Mouse (Mus musculus): ENCODE results near the gene Sulf2. TPM values are rescaled to one million over a fixed set of nuclear protein-coding genes. Genes with fewer than 3 reads are reported as not detected.
"Not testable (repeated sequence)": the region's sequence is repeated elsewhere in the genome, so short reads cannot be mapped to it uniquely, and the experiment has no call there.

The Sulf2 gene
- total RNA-seq, 2 experiments from 2014 or later: 5.4 to 6.0 TPM

DNA sequence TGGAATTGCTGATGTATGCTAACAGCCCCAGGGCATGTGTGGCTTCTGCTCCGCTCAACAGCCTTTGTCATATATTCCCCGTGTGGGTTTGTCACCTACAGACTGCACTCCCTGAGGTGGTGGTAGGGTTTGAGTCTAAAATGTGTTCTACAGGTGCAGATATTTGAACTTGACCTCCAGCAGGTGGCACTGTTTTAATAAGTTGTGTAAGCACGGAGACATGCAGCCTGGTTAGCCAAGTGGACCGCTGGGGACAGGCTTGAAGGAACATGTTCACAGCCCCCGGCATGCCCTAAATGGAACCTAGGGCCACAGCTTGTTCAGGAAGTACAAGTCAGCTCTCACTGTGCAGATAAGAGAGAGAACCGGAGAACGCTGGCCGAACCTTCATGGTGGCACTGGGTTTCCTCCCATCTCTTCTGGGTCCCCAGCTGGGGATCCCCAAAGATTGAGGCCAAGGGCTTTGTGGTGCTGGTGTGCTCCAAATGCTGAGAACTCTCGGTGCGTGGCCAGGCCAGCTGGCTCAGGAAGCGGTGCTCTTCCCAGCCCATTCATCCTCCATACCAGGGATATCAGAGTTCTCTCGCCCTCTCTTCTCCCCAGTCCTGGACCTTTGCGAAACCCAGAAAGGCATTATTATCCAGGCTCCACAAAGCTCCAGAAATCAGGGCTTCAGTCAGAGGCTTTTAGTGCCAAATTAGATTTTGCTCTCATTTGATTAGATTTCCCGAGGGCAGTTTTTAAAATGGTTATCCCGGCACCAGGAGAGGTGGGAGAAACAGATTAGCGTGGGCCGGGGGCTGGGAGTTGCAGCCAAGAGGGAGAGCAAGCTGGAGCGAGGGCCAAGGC is 57.8 kb downstream of the Sulf2 start:
- ATAC-seq (replicated peaks; ENCODE audit: low FRiP score, poor library complexity, severe bottlenecking): no peak

DNA sequence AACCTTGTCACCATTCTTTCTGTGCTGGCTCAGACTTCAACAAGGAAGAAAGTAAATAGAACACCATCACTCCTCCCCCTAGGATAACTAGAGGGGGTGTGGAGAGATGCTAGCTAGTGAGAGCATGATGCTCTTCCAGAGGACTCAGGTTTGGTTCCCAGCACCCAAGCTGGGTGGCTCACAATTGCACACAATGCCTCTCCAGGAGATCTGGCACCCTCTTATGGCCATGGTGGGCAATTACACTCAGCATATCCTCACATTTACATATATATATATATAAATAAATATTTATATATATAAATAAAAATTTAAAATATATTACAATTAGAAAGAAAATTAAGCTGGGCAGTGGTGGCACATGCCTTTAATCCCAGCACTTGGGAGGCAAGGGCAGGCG is 58.6 kb downstream of the Sulf2 start:
- no peak for ATAC-seq (replicated peaks; ENCODE audit: low FRiP score, poor library complexity, severe bottlenecking)

DNA sequence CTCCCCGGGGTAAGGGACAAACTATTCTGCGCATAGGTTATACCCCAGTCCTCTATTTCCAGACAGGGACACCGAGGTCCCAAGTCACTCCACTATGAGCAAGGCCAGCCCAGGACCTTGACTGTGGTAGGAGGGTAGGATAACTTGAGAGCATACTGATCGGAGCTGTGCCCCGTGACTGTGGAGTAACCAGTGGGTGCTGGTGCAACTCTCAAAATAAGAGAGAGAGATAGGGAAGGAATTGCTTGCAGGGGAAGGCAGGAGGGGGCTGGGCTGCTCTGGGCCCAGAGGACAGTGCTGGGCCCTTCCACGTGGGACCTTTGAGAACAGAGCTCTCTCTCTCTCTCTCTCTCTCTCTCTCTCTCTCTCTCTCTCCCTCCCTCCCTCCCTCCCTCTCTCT is 59.2 kb downstream of the Sulf2 start:
- ATAC-seq (replicated peaks; ENCODE audit: low FRiP score, poor library complexity, severe bottlenecking): no peak

DNA sequence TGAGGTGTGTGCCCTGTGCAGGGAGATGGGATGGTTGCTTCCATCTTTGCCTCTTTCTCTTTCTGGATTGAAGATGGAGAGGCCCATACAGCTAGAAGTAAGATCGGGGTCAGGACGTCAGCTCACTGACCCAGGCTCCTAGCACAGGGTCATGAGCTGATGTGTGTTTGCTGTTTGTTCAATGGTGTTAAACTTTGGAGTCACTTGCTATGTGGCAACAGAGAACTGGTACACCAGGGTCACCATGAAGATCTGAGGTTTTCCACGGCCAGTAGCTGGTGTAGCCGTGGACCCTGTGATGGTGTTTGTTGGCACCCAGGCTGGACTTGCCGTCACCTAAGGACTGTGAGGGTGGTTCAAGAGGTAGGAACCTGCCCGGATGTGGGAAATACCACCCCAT is 63.1 kb downstream of the Sulf2 start:
- no peak for ATAC-seq (replicated peaks; ENCODE audit: low FRiP score, poor library complexity, severe bottlenecking)

DNA sequence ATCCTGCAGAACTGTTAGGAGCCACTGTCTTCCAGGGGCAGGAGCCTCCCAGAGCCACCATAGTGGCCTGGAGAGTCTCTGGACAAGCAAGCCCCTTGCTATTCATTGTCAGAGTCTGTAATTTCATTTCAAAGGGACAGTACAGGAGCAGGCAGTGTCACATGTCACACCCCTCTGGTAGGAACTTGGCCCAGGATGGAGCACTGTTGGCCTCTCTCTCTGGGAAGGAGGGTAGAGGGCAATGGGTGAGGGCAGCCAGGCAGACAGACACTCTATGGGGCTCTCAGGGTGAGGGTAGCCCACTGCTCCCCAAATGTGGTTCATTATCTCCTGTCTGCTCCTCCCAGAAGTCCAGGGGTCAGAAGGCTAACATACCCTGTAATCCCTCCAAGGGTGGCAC is 63.9 kb downstream of the Sulf2 start:
- no peak for ATAC-seq (replicated peaks; ENCODE audit: low FRiP score, poor library complexity, severe bottlenecking)

DNA sequence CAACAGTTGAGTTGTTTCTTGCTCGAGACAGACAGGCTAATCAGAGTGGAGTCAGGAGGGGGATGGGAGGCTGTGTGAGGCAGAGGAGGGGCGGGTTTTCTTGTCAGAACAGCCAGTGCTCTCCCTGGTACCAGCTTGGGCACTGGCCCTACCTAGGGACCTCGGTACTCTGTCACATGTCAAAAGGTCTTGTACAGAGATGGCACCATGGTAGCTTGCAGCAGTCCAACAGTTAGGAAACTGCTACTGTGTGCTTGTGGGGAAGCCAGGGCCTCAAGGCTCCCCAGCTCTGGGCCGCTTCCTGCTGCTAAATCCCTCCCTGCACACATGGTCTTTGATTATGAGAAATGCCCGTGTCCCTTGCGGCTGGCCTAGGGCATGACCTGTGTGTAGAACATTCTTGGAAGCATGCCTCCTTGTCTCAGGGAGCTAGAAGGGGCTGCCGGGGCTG is 65.3 kb downstream of the Sulf2 start:
- no peak for ATAC-seq (replicated peaks; ENCODE audit: low FRiP score, poor library complexity, severe bottlenecking)

DNA sequence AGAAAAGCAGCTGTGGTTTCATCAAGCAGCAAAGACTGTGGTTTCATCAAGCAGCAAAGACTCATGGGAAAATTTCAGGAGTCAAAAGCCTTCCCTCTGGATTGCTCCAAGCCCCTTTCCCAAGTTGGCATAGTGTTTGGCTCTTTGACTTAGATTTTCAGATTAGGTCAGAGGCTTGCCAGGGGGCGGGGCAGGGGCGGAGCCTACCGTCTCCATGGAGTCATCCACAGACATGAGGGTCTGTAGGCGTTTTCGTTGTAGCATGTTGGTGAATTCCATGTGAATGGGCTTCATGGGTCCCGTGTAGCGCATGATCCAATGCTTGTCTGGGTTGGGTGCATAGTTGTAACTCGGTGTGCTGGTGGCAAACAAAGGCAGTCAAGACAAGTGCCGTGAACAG is 66.5 kb downstream of the Sulf2 start:
- no peak for ATAC-seq (replicated peaks; ENCODE audit: low FRiP score, poor library complexity, severe bottlenecking)

DNA sequence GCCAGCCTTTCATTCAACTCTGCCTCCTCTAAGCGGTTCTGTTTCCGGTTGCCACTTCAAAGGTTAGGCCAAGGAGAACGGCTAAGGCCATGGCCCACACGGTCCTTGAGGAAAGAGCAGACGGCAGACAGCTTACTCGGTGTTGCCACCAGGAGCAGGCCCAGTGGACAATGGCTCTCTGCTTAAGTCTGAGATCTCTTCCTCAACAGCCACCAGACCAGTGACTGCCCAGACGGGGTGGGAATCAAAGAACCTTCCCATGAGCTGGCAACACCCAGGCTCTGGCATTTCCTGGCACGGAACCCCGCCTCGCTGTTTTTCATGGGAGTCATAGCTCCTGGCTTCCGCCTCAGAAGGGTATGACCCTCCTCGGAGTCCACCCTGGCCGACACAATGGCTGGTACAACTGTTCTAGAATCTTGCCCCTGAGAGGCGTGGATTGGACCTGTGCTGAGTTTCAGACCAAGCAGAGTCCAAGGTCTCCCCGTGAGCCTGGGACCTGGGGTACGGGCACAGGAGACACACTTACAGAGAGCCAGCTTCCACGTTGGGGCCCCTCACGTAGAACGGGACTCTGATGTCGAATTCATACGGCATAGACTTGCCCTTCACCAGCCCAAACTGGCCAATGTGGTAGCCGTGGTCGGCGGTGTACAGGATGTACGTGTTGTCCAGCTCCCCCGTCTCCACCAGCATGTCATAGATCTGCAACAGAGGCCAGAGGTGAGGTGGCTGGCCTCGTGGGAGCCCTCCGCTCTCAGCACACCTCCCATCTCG is 68.8 kb downstream of the Sulf2 start:
- no peak for ATAC-seq (replicated peaks; ENCODE audit: low FRiP score, poor library complexity, severe bottlenecking)

DNA sequence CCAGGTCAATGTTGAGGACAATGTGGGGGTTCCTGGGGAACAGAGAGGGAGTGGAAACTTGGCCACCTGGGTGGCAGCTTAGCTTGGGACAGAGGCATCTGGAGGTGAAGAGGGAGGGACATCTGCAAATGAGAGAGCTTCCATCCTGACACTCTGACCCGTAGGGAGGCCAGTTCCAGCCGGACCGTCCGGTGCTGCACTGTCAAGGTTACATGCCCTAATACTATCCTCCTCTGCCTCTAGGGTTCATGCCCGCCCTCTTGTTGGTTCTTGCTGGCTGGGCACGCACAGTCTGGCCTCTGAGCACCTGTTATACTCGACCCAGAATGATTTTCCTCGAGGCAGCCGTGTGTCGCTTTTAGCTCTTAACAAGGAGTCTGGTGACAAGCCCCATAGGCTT is 69.7 kb downstream of the Sulf2 start:
- ATAC-seq (replicated peaks; ENCODE audit: low FRiP score, poor library complexity, severe bottlenecking): no peak

DNA sequence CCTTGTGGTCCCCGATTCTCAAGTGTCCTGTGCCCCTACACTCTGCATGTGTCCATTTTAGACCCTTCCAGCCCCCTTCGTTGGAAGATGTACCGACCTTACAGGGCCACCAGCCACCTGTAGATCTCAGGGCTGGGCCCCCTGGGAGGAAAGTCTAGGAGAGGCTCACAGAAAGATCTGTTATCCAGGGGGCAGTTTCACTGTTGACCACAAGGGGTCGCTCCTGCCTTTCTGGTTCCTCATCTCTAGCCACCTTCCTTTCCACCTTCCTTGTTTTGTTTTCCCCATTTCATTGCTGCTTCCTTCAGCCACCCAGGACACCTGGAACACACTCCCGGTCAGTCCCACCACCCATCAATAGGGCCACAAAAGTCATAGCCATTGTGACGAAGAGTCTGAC is 70.5 kb downstream of the Sulf2 start:
- ATAC-seq (replicated peaks; ENCODE audit: low FRiP score, poor library complexity, severe bottlenecking): not testable (repeated sequence)

DNA sequence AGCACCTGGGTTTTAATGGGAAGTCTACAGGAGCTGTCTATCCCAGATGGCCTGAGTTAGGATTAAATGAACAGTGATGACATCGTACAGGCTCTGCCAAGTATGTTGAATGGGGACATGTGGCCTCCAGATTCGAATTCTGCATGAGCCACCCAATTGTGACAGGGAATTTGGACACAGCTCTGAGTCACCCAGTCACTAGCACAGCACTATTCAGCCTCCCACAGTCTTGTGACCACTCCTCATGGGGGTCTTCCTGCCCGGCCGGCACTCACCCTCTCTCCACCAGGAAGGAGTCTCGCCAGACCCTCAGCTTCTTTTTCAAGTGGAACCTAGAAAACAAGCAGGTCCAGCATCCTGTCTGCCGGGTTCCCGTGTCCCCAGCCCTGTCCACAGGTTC is 71.4 kb downstream of the Sulf2 start:
- ATAC-seq (replicated peaks; ENCODE audit: low FRiP score, poor library complexity, severe bottlenecking): no peak

DNA sequence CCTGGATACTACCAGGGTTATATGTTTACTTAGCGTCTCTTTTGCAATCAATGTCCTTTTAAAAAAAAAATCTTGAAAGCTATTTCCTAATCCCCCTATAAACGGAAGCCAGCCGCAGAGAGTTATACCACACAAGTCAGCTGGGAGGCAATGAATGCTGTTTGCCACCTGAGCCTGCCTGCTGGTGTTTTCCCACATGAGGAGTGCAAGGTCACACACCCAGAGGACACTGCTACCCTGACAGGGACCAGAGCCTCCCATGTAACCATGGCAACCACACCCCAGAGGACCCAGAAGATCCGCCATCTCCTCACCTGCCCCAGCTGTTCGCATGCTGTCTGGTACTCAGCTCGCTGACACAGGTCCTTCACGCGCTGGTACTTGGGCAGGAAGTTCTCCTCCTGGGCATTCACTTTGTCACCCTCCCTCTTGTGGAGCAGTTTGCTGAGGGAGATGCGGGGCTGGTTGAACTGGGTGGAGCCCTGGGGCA is 71.9 kb downstream of the Sulf2 start:
- ATAC-seq (replicated peaks; ENCODE audit: low FRiP score, poor library complexity, severe bottlenecking): no peak

DNA sequence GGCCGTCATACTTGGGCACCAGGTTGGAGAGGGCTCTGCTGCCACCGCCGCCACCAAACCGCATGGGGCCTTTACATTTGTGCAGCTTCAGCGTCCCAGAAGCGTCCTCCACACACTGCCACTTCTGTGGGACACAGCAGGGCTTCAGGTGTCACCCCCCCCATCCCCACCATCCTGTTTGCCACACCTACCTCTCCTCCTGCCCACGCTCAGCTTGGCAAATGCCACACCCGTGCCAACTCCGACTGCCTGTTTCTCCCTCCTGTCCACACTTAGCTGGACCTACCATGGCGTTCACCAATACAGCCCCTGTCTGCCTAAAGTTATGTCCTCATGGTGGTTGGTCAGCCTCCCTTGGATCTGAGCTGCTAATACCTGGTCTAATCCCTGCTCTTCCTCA is 72.8 kb downstream of the Sulf2 start:
- no peak for ATAC-seq (replicated peaks; ENCODE audit: low FRiP score, poor library complexity, severe bottlenecking)

DNA sequence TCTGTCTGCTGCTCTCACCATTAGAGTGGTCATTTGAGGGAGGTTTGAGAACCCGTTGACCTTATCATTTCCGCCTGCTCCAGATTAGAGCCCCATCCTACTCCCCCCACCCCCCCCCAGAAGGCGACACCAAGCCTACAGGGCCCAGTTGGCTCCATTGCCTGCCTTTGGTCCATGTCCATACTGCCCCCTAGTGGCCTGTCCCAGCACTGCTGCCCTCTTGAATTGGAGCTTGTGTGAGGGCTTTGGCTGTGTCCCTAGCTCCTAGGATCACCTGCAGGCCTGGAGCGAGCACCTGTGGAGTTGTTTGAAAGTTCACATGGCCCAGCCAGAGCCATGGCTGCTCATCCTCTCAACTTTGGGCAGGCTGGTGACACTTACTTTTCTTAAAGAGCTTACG is 73.3 kb downstream of the Sulf2 start:
- ATAC-seq (replicated peaks; ENCODE audit: low FRiP score, poor library complexity, severe bottlenecking): peak; percentile 60

DNA sequence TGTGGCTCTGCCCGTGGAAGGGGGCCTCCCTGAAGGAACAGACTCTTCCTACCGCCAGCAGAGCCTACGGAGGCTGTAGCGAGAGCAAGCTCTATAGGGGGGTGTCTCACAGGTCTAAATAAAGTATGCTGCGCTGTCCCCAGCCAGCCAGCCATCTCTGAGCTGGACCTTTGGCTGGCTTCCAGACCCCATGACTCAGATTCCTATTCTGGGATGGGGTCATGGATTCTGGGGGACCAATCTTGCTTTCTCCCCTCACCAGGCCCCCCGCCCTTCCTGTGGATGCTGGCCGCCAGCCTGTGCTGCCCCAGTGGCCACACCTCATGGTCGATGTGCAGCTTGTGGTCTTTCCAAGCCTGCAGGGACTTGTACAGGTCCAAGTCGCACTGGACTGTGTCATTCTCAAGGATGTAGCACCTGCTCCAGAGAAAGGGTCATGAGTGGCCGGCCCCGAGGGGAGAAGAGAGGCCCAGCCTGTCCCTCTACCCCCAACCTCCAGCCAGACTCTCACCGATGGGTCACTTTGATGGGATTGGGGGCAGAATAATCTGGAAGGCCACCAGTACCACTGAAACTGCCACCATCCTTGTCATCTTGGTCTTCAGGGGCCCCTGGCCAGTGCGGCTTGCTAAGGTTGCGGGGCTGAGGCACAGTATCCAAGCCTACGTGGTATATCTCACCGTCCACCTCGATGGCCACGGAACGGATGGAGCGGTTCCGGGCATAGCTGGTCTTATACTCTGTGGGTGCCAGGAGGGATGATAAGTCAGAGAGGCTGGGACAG is 74.3 kb downstream of the Sulf2 start:
- no peak for ATAC-seq (replicated peaks; ENCODE audit: low FRiP score, poor library complexity, severe bottlenecking)

DNA sequence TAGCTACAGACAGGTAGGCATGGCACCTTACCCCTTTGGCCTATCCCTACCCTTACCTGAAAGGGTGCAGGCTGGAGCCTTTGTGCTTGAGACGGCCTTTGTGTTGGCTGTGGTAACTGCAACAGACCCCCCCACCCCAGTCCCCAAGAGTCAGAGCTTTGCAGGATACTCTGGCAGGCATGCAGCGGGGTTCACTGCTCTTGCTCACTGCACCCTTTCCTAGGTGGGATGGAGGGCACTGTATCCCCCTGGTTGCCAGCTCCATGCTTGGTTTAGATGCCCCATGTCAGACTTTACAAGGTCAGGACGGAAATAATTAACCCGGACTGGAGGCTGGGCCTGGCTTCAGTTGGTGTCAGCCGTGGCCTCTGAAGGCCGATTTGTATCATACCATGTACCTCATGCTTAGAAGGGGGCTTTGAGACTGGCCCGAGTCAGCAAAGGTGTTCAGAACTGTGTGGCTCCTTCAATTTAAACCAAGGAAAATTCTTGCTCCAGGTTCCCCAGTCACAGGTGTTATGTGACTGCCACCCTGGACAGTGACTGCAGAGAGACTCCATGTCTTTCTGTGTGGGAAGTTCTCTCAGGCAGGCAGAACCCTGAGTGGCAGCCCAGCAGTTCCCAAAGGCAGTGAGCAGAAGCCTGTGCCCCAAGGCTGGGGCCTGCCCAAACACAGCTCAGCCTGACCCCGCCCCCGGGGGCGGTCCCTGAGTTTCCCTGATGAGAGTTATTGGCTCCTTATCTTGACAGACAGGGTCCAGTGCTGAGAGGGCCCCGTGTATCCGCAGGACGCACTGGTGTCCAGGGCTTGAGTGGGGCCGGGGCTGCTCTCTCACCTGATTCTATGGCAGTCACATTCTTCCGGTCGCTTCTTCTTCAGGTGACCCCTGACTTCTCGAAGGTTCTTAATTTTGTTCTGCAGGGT is 75.2 kb downstream of the Sulf2 start:
- ATAC-seq (replicated peaks; ENCODE audit: low FRiP score, poor library complexity, severe bottlenecking): no peak

DNA sequence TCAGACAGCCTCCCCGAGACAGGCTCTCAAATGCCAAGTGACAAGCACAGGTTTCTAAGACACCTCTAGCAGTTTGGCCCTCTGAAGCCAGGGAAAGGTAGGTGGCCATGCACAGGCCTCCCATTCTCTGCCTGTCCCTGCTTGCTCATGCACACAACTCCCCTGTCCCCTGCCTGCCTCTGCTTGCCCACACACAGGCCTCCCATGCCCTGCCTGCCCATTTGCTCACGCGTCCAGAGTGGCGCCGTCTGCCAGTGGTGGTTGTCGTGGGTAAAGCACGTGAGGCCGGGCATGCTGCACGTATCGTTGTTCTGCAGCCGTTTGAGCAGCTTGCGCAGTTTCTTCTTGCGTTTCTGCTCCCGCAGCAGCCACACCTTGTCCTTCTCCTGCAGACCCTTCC is 76.2 kb downstream of the Sulf2 start:
- no peak for ATAC-seq (replicated peaks; ENCODE audit: low FRiP score, poor library complexity, severe bottlenecking)

DNA sequence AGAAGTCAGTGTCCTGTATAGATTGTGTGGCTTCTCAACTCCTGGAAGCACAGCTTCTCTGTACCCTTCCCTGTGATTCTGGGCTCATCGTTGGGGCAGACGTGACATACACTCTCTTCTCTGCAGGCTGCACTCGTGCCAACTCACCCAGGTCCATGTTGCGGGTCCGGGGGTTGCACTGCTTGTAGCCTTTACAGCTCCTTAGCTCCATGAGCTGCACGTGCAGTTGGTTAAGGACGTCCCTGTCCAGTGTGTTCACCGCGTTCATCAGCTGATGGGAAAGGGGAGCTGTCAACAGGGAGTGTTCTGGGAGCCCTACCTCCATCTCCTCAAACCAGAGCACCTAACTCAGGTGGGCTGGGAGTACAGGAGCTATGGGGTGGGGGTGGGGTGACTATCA is 78.1 kb downstream of the Sulf2 start:
- ATAC-seq (replicated peaks; ENCODE audit: low FRiP score, poor library complexity, severe bottlenecking): no peak

DNA sequence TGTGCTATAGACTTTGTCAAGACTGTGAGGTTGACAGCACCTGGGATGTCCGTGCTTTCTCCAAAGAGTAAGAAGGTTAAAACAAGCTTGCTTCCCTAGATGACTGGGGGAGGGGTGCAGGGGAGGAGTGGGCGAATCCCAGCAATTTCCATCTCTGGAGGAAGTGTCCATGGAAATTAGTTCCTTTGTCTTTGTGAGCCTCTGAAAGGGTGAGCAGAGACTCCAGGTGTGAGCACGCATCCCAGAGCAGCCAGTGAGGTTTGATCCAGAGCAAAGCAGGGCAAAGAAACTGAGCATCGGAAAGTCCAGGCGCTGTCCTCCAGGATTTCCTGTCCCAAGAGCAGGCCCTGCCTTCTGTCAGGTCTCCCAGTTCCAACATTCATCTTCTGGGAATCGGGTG is 81.1 kb downstream of the Sulf2 start:
- ATAC-seq (replicated peaks; ENCODE audit: low FRiP score, poor library complexity, severe bottlenecking): no peak
